Mouse (Mus musculus): ENCODE results near the gene Srp54a.
"Not testable (repeated sequence)": the region's sequence is repeated elsewhere in the genome, so short reads cannot be mapped to it uniquely, and the experiment has no call there.

DNA sequence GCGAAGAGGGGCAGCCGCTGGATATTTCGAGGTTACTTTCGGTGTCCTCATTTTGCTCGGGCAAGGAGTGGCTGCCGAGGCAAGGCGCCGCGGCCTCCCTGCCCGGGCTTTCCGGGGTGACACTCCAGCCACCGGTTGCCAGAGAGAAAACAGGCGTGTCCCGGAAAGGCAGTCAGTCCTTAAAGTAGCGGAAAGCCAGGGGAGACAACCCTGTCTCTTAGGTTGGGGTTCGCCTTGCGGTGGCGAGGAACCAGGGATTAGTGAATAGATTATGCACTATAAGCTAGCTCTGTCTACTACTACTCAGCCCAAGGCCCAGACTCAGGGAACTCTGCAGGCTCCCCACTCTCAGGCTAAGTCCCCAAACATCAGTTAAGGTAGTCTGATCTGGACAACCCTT, 44.7 kb downstream of the Srp54a start:
- not testable (repeated sequence) for TF ChIP-seq CTCF, EP300 (IDR thresholded peaks at IDR 0.05; ENCODE audit: low read depth)
